Mouse (Mus musculus): ENCODE results near the gene Patl2. TPM values are rescaled to one million over a fixed set of nuclear protein-coding genes. Genes with fewer than 3 reads are reported as not detected.

Gene Patl2
- total RNA-seq, 4 experiments from 2014 or later = not detected

Other genes starting within 250 kb of the Patl2 start
- gene Ctdspl2, start 230.2 kb downstream of the Patl2 start, total RNA-seq (2022) = 10 to 100 TPM in 3 of 4 experiments, 1 to 10 TPM in 1; 8.5 to 14.5 (median 11.3) TPM
- gene Mageb3, start 230.1 kb downstream of the Patl2 start, total RNA-seq (2022) = not detected
- 10 to 100 TPM; 22.2 to 24.9 (median 23.2) TPM for gene Eif3j1, start 157.6 kb downstream of the Patl2 start, total RNA-seq (2022)
- 10 to 100 TPM; 10.8 to 11.7 (median 11.6) TPM for gene Spg11, start 67.8 kb downstream of the Patl2 start, total RNA-seq (2022)
- 100 to 1,000 TPM; 199 to 255 (median 220) TPM for gene B2m, start 38.5 kb downstream of the Patl2 start, total RNA-seq (2022)
- gene Trim69, start 25.5 kb downstream of the Patl2 start, total RNA-seq (2022) = under 1 TPM in 1 of 4 experiments, not detected in 3; 0.22 TPM
- gene Terb2, start 83 bp upstream of the Patl2 start, total RNA-seq (2022) = not detected
- 100 to 1,000 TPM; 182 to 228 (median 200) TPM for gene Sord, start 48.6 kb upstream of the Patl2 start, total RNA-seq (2022)
- gene Duox2, start 112.3 kb upstream of the Patl2 start, total RNA-seq (2022) = under 1 TPM; 0.46 to 0.82 (median 0.54) TPM
- under 1 TPM in 3 of 4 experiments, not detected in 1; 0.17 to 0.31 (median 0.25) TPM for gene Duoxa2, start 112.7 kb upstream of the Patl2 start, total RNA-seq (2022)
- under 1 TPM in 3 of 4 experiments, not detected in 1; 0.14 to 0.37 (median 0.34) TPM for gene Duoxa1, start 127.5 kb upstream of the Patl2 start, total RNA-seq (2022)
- gene Duox1, start 129.5 kb upstream of the Patl2 start, total RNA-seq (2022) = under 1 TPM in 3 of 4 experiments, not detected in 1; 0.20 to 0.28 (median 0.27) TPM
- gene Shf, start 183.0 kb upstream of the Patl2 start, total RNA-seq (2022) = 1 to 10 TPM; 4.4 to 7.3 (median 5.7) TPM
- gene Slc28a2, start 240.3 kb upstream of the Patl2 start, total RNA-seq (2022) = 10 to 100 TPM; 16.0 to 22.8 (median 19.8) TPM

Data from heart, adult 8-10 months (tissue).